Mouse (Mus musculus): ENCODE data around the gene Entr1. TPM values are rescaled to one million over a fixed set of nuclear protein-coding genes. Genes with fewer than 3 reads are reported as not detected.

Entr1 gene
- polyA plus RNA-seq, 1 experiment from 2014 or later, result 52.6 TPM

DNA sequence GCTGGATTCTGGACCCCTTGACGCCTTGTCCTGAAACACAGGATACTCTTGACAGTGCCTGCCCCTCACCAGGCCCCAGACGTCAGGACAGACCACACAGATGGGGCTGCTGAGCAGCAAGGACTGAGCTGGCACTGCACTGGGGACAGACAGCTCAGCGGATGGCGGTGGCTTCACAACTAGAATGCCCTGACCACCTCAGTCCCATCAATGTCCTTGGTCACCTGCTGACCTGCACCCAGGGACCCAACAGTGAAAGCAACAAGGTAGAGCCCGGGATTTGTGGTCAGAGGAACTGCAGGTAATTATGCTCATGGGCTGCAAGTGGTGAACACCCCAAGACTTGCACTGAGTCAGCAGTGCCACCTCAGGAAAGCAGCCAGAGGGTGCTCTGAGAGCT lies 26.1 kb downstream of the Entr1 start:
- Histone ChIP-seq H3K27ac (replicated peaks) (no peak overlapping the region), H3K27me3 (ENCODE audit: control insufficient read depth, insufficient read depth, low read length) (no peaks in the 10 kb centered on the region), H3K4me2 (replicated peaks; ENCODE audit: low read depth) (no peak overlapping the region), H3K36me3 (ENCODE audit: control insufficient read depth, insufficient read depth, low read length) (peaks cover 18% of the 10 kb centered on the region), H3K9ac (ENCODE audit: low read length) (no peak overlapping the region), H3K4me1 (replicated peaks; ENCODE audit: control insufficient read depth, insufficient read depth) (no peaks in the 10 kb centered on the region), H3K9me3 (ENCODE audit: control insufficient read depth, low read length) (no peaks in the 10 kb centered on the region), H3K4me3 (ENCODE audit: low read depth, low read length) (no peak overlapping the region)
- no peak for ATAC-seq (ENCODE audit: low FRiP score, low TSS enrichment)
- TF ChIP-seq EP300 (optimal IDR thresholded peaks at IDR 0.05), result no peak
- no peak for TF ChIP-seq CTCF (IDR thresholded peaks at IDR 0.05; ENCODE audit: low read depth)
- WGBS, result 88% methylated on average over 5 of the region's 5 CpGs
- no peak for DNase-seq (ENCODE audit: low spot score)

DNA sequence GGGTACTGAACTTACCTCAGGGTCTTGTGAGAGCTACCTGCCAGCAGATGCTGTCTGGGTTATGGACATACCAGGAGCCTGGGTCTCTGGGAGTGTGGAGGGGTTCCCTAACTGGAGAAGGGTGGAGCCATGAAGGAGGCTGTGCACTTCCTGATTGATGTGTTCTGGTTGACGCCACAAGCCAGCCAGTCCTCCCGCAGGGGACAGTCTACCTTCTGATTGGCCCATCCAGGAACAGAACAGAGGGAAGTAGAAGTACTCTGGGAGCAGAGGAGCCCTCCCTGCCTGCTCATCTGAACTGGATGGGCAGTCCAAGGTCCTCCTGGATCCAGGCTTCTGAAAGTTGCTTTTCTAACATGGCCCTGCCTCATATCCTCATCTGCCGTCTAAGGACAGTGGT lies 28.3 kb downstream of the Entr1 start, which contains the start of gene Card9:
TSS of gene Card9 (minus strand) at position 147 of the 400 bp plus-strand sequence.
- no peaks in the 10 kb centered on the region for H3K27me3 ChIP-seq (ENCODE audit: control insufficient read depth, insufficient read depth, low read length)
- H3K4me3 ChIP-seq (ENCODE audit: low read depth, low read length), result no peak within 1 kb of the TSS
- TF ChIP-seq CTCF (IDR thresholded peaks at IDR 0.05; ENCODE audit: low read depth), result no peak
- no peak for TF ChIP-seq EP300 (optimal IDR thresholded peaks at IDR 0.05)
- WGBS, result 40% methylated on average over 3 of the region's 3 CpGs
- no peak for DNase-seq (ENCODE audit: low spot score)
- H3K27ac ChIP-seq (replicated peaks), result 0 out of 2 replicates have a peak within 1 kb of the TSS, but pooled peaks have one; percentile 8
- no peak within 1 kb of the TSS for H3K4me2 ChIP-seq (replicated peaks; ENCODE audit: low read depth)
- no peaks in the 10 kb centered on the region for H3K4me1 ChIP-seq (replicated peaks; ENCODE audit: control insufficient read depth, insufficient read depth)
- no peak for ATAC-seq (ENCODE audit: low FRiP score, low TSS enrichment)
- H3K36me3 ChIP-seq (ENCODE audit: control insufficient read depth, insufficient read depth, low read length), result peaks cover 6% of the 10 kb centered on the region; the same call in 1 of the 2 replicates
- no peak within 1 kb of the TSS for H3K9ac ChIP-seq (ENCODE audit: low read length)
- H3K9me3 ChIP-seq (ENCODE audit: control insufficient read depth, low read length), result no peaks in the 10 kb centered on the region

DNA sequence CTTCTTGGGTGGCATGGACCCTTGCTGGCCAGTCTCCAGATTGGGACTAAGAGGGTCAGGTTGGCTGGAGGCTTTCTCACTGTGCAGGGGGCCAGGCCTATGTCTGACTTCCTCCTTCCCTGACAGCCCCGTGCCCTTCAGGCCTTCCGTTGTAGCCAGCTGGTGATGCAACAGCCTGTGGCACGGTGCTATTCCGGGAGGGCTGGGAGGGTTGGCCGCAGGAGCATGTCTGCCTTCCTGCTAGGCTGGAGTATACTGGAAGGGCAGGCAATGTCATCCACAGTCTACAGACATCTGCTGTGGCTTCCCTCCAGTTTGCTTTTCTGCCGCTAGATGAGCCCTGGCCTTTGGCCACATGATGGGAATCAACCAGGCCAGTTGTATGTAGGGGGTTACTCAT lies 29.1 kb downstream of the Entr1 start:
- no peak overlapping the region for H3K9ac ChIP-seq (ENCODE audit: low read length)
- ATAC-seq (ENCODE audit: low FRiP score, low TSS enrichment) (no peak), DNase-seq (ENCODE audit: low spot score) (no peak)
- 76% methylated on average over 6 of the region's 6 CpGs for WGBS
- peaks cover 4% of the 10 kb centered on the region; the same call in 1 of the 2 replicates for H3K36me3 ChIP-seq (ENCODE audit: control insufficient read depth, insufficient read depth, low read length)
- H3K4me3 ChIP-seq (ENCODE audit: low read depth, low read length), result no peak overlapping the region
- H3K27me3 ChIP-seq (ENCODE audit: control insufficient read depth, insufficient read depth, low read length), result no peaks in the 10 kb centered on the region
- no peaks in the 10 kb centered on the region for H3K4me1 ChIP-seq (replicated peaks; ENCODE audit: control insufficient read depth, insufficient read depth)
- H3K4me2 ChIP-seq (replicated peaks; ENCODE audit: low read depth), result no peak overlapping the region
- H3K9me3 ChIP-seq (ENCODE audit: control insufficient read depth, low read length), result no peaks in the 10 kb centered on the region
- TF ChIP-seq EP300 (optimal IDR thresholded peaks at IDR 0.05) (no peak), CTCF (IDR thresholded peaks at IDR 0.05; ENCODE audit: low read depth) (no peak)
- H3K27ac ChIP-seq (replicated peaks), result 0 out of 2 replicates have a peak overlapping the region, but pooled peaks have one; percentile 8

DNA sequence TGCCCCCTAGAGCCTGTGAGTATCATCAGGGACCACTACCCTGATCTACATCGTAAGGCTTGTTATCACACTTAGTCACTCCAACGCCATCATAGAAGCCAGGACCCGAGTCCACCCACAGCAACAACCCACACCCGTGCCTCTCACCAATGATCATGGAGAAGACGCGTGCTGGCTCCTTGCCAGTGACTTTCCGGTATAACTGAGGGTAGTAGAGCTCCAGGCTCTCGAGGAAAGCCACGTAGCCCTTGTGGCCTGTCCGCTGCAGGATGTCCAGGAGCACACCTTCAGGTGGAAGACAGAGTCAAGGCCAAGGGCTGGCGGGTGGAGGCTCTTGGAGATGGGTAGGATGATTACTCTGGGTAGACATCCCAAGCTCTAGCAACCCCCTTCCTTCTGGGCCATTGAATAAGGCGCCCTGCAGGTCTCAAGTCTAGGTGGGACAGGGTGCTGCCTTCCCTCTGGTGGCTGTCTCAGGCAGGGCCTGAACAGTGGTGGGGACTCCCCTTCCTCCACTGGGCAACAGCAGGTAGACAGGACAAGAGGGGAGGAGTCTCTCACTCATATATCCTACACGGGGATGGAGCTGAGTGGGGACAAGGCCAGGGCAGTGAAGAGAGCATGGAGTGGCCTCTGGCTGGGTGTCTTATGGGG lies 30.3 kb downstream of the Entr1 start:
- H3K4me1 ChIP-seq (replicated peaks; ENCODE audit: control insufficient read depth, insufficient read depth), result no peaks in the 10 kb centered on the region
- no peaks in the 10 kb centered on the region for H3K27me3 ChIP-seq (ENCODE audit: control insufficient read depth, insufficient read depth, low read length)
- no peak overlapping the region for H3K4me2 ChIP-seq (replicated peaks; ENCODE audit: low read depth)
- H3K36me3 ChIP-seq (ENCODE audit: control insufficient read depth, insufficient read depth, low read length), result peaks cover 4% of the 10 kb centered on the region; the same call in 1 of the 2 replicates
- DNase-seq (ENCODE audit: low spot score) (no peak), ATAC-seq (ENCODE audit: low FRiP score, low TSS enrichment) (no peak)
- TF ChIP-seq CTCF (IDR thresholded peaks at IDR 0.05; ENCODE audit: low read depth), result no peak
- TF ChIP-seq EP300 (optimal IDR thresholded peaks at IDR 0.05), result no peak
- no peaks in the 10 kb centered on the region for H3K9me3 ChIP-seq (ENCODE audit: control insufficient read depth, low read length)
- no peak overlapping the region for H3K27ac ChIP-seq (replicated peaks)
- no peak overlapping the region for H3K4me3 ChIP-seq (ENCODE audit: low read depth, low read length)
- no peak overlapping the region for H3K9ac ChIP-seq (ENCODE audit: low read length)
- 84% methylated on average over 13 of the region's 13 CpGs for WGBS

DNA sequence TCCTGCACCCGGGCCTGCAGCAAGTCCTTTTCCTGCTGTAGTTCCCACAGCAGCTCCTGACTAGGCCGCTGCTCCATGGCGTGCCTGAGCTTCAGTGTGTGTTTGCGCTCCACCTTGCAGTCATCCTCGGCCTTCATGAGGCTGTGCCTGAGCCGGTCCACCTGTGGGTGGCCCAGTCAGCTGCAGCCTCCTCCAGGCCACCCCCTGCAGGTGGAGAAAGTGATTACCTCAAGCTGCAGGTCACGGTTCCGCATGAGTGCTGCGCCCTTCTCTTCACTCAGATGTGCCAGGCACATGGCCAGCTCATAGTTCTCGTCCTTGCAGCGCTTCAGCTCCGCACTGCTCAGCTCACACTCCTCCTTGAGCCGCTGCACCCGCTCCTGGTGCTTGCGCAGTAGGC lies 31.6 kb downstream of the Entr1 start:
- no peak overlapping the region for H3K4me2 ChIP-seq (replicated peaks; ENCODE audit: low read depth)
- peak; percentile 68 for TF ChIP-seq CTCF (IDR thresholded peaks at IDR 0.05; ENCODE audit: low read depth)
- no peak for TF ChIP-seq EP300 (optimal IDR thresholded peaks at IDR 0.05)
- no peak overlapping the region for H3K9ac ChIP-seq (ENCODE audit: low read length)
- H3K27me3 ChIP-seq (ENCODE audit: control insufficient read depth, insufficient read depth, low read length), result no peaks in the 10 kb centered on the region
- DNase-seq (ENCODE audit: low spot score), result peak; percentile 75
- H3K9me3 ChIP-seq (ENCODE audit: control insufficient read depth, low read length), result no peaks in the 10 kb centered on the region
- no peak overlapping the region for H3K4me3 ChIP-seq (ENCODE audit: low read depth, low read length)
- H3K36me3 ChIP-seq (ENCODE audit: control insufficient read depth, insufficient read depth, low read length), result no peaks in the 10 kb centered on the region
- peak; percentile 63 for ATAC-seq (ENCODE audit: low FRiP score, low TSS enrichment)
- no peak overlapping the region for H3K27ac ChIP-seq (replicated peaks)
- no peaks in the 10 kb centered on the region; the same call in 1 of the 2 replicates for H3K4me1 ChIP-seq (replicated peaks; ENCODE audit: control insufficient read depth, insufficient read depth)
- WGBS, result 38% methylated on average over 15 of the region's 15 CpGs

DNA sequence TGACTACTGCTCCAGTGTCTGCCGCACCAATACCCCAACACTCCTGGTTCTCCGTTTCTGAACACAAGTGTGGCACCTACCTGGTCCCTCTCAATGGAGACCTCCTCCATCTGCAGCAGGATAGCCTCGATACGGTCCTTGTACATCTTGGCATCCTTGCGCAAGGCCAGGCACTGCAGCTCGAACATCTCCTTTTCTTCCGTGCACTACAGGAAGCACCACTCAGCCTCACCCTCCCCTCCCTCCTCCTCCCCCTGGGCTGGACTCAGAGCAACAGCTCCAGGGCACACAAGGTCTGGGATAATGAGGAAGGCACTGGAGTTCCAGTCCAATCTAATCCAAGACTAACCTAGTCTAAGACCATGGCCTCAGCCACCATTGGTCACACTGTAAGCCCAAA lies 32.4 kb downstream of the Entr1 start:
- Histone ChIP-seq H3K4me2 (replicated peaks; ENCODE audit: low read depth) (no peak overlapping the region), H3K9me3 (ENCODE audit: control insufficient read depth, low read length) (no peaks in the 10 kb centered on the region), H3K4me3 (ENCODE audit: low read depth, low read length) (no peak overlapping the region), H3K9ac (ENCODE audit: low read length) (no peak overlapping the region), H3K36me3 (ENCODE audit: control insufficient read depth, insufficient read depth, low read length) (no peaks in the 10 kb centered on the region), H3K27me3 (ENCODE audit: control insufficient read depth, insufficient read depth, low read length) (no peaks in the 10 kb centered on the region), H3K4me1 (replicated peaks; ENCODE audit: control insufficient read depth, insufficient read depth) (no peaks in the 10 kb centered on the region; the same call in 1 of the 2 replicates), H3K27ac (replicated peaks) (no peak overlapping the region)
- TF ChIP-seq CTCF (IDR thresholded peaks at IDR 0.05; ENCODE audit: low read depth), result no peak
- TF ChIP-seq EP300 (optimal IDR thresholded peaks at IDR 0.05), result no peak
- DNase-seq (ENCODE audit: low spot score) (no peak), ATAC-seq (ENCODE audit: low FRiP score, low TSS enrichment) (no peak)
- 72% methylated on average over 7 of the region's 7 CpGs for WGBS

All from stomach, postnatal 0 days (tissue).